Mouse (Mus musculus): ENCODE results near the gene Grap.

DNA sequence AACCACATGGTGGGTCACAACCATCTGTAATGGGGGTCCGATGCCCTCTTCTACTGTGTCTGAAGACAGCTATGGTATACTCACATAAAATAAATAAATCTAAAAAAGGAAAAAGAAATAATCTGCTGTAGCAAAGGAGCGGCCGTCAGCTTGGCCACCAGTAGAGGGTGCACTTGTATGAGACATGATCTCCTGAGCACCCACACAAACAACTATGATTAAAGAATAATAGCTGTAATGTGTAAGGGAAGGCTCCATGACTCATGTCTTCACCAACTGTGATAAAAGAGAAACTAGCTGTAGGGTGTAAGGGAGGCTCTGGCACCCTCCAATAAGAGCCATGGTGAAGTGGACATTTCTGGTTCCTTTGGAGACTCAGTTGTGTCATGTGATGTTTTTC is 23.4 kb upstream of the Grap start:
- TF ChIP-seq CTCF (IDR thresholded peaks at IDR 0.05; ENCODE audit: extremely low read depth, insufficient read length, insufficient replicate concordance, low read depth, low read length) (peak; percentile 71; the same call in 1 of the 2 replicates), POLR2A (IDR thresholded peaks at IDR 0.05; ENCODE audit: low read depth, low read length) (no peak)
